Mouse (Mus musculus) heart, adult 2 months (tissue): ENCODE results near the gene Gm20388.

Source experiments
- CTCF ChIP-seq: fragments of 200-600 bp; IDR thresholded peaks from 2 replicates; pipeline ENCODE4 v1.8.1; 2022; ENCODE audit warnings: antibody characterized with exemption, mild to moderate bottlenecking, moderate library complexity
- EP300 ChIP-seq: fragments of 200-500 bp; IDR thresholded peaks from 2 replicates; pipeline ENCODE4 v1.6.1; 2011; ENCODE audit warnings: low read depth, low read length, control low read depth; ENCODE audit not compliant: insufficient read depth
- POLR2A ChIP-seq: fragments of 200-500 bp; IDR thresholded peaks from 2 replicates; pipeline ENCODE4 v1.6.1; 2011; ENCODE audit warnings: mild to moderate bottlenecking, low read depth, low read length, control low read depth; ENCODE audit not compliant: insufficient read depth

GRCm38 (mm10) chr8:120180445-120180970, 269.9 kb downstream of the Gm20388 start:
- no peak for TF ChIP-seq CTCF
- TF ChIP-seq POLR2A: no peak
- no peak for TF ChIP-seq EP300
